Mouse (Mus musculus) layer of hippocampus, adult 2 months (tissue): ENCODE measurements at regions not wholly inside any gene's neighbourhood (a gene's known extent, or its start where the extent isn't known, plus 50 kb on each side); places are given as distances from the start of the nearest gene placed in this dataset.

Experiments
- DNase-seq, 2 experiments: peaks; one replicate each; pipeline ENCODE4 v3.0.0; 2022; ENCODE audit warnings: low spot score in 2 of 2
- H3K27ac ChIP-seq: fragments of 200-600 bp; 2 replicates; pipeline ENCODE4 v1.8.1; 2022
- H3K4me3 ChIP-seq: fragments of 200-600 bp; 2 replicates; pipeline ENCODE4 v1.8.1; 2022; ENCODE audit warnings: mild to moderate bottlenecking
- CTCF ChIP-seq: fragments of 200-600 bp; conservative IDR thresholded peaks from 2 replicates; pipeline ENCODE4 v1.8.1; 2022; ENCODE audit warnings: antibody characterized with exemption, mild to moderate bottlenecking, moderate library complexity

GRCm38 (mm10) chr6:112542692-112543091 is 52.9 kb upstream of the Oxtr start:
- Histone ChIP-seq H3K27ac (no peak overlapping the region), H3K4me3 (no peak overlapping the region)
- TF ChIP-seq CTCF: no peak
- DNase-seq: no peak
